Mouse (Mus musculus) C2C12 (cell line): ENCODE data around the gene Sncg.

Source experiments
- CEBPB ChIP-seq: IDR thresholded peaks from one replicate; pipeline ENCODE4 v1.6.1; 2011; ENCODE audit warnings: low read depth, mild to moderate bottlenecking, control low read depth, moderate library complexity
- CTCF ChIP-seq: IDR thresholded peaks from one replicate; pipeline ENCODE4 v1.5.1; 2011; ENCODE audit not compliant: control insufficient read depth, insufficient read depth, insufficient read length
- FOSL1 ChIP-seq: IDR thresholded peaks from one replicate; pipeline ENCODE4 v1.8.0; 2011; ENCODE audit warnings: mild to moderate bottlenecking, low read length; ENCODE audit not compliant: poor library complexity, insufficient read depth, severe bottlenecking
- MAX ChIP-seq: IDR thresholded peaks from one replicate; pipeline ENCODE4 v1.6.1; 2011; ENCODE audit warnings: mild to moderate bottlenecking, control low read depth
- MYOD1 ChIP-seq: IDR thresholded peaks from one replicate; pipeline ENCODE4 v1.6.1; 2011; ENCODE audit warnings: low read depth; ENCODE audit not compliant: control insufficient read depth, insufficient read length
- MYOG ChIP-seq: IDR thresholded peaks from one replicate; pipeline ENCODE4 v1.6.1; 2011; ENCODE audit not compliant: control insufficient read depth, insufficient read length; ENCODE audit errors: extremely low read depth
- USF1 ChIP-seq: IDR thresholded peaks from one replicate; pipeline ENCODE4 v1.6.1; 2011; ENCODE audit warnings: low read depth, mild to moderate bottlenecking, control low read depth, moderate library complexity

DNA sequence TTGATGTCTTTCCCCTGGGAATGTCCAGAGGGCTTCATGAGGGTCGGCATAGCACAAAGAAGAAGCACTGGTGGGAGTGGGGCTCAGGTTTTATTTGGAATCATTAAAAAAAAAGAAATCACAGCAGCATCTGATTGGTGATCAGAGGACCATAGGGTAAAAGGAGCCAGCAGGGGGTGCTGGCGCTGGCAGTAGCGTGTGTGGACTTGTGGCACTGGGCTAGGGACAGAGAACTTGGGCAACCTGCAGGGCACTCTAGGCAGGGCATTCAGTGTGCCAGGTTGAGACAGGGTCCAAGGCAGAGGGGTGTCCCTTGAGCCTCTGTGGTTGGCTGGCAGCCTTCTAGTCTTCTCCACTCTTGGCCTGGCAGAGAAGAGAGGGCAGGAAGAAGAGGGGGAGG is 4.4 kb downstream of the Sncg start:
- TF ChIP-seq CTCF (no peak), MAX (no peak), MYOD1 (no peak), USF1 (no peak), CEBPB (no peak), FOSL1 (no peak), MYOG (no peak)
